Mouse (Mus musculus): Measurements from ENCODE around the gene 5730522E02Rik. TPM values are rescaled to one million over a fixed set of nuclear protein-coding genes. Genes with fewer than 3 reads are reported as not detected.

The 5730522E02Rik gene
- total RNA-seq, 2 experiments from 2014 or later, result 10.5 to 13.7 TPM

- DNase-seq (ENCODE audit: low spot score in 2 of 2), result no peak
Observed at GRCm38 (mm10) chr11:26129054-26129453, 81.5 kb downstream of the 5730522E02Rik start.

- no peak for DNase-seq (ENCODE audit: low spot score in 2 of 2)
Observed at GRCm38 (mm10) chr11:26128385-26128784, 82.2 kb downstream of the 5730522E02Rik start.

GRCm38 (mm10) chr11:26125923-26126322 is 84.6 kb downstream of the 5730522E02Rik start:
- no peak for DNase-seq (ENCODE audit: low spot score in 2 of 2)

- no peak for DNase-seq (ENCODE audit: low spot score in 2 of 2)
Observed at GRCm38 (mm10) chr11:26120781-26121557, 89.6 kb downstream of the 5730522E02Rik start.

- no peak for DNase-seq (ENCODE audit: low spot score in 2 of 2)
Observed at GRCm38 (mm10) chr11:26117651-26118050, 92.9 kb downstream of the 5730522E02Rik start.

GRCm38 (mm10) chr11:26112206-26112605 is 98.4 kb downstream of the 5730522E02Rik start:
- no peak for DNase-seq (ENCODE audit: low spot score in 2 of 2)

GRCm38 (mm10) chr11:26108647-26109046 is 101.9 kb downstream of the 5730522E02Rik start:
- DNase-seq (ENCODE audit: low spot score in 2 of 2), result no peak

GRCm38 (mm10) chr11:26104680-26105079 is 105.9 kb downstream of the 5730522E02Rik start:
- DNase-seq (ENCODE audit: low spot score in 2 of 2), result peak in 1 of 2 experiments; percentile 51

- DNase-seq (ENCODE audit: low spot score in 2 of 2), result no peak
Observed at GRCm38 (mm10) chr11:26103698-26104097, 106.9 kb downstream of the 5730522E02Rik start.

- no peak for DNase-seq (ENCODE audit: low spot score in 2 of 2)
Observed at GRCm38 (mm10) chr11:26102878-26103277, 107.7 kb downstream of the 5730522E02Rik start.

- no peak for DNase-seq (ENCODE audit: low spot score in 2 of 2)
Observed at GRCm38 (mm10) chr11:26100077-26100476, 110.5 kb downstream of the 5730522E02Rik start.

GRCm38 (mm10) chr11:26098933-26099332 is 111.6 kb downstream of the 5730522E02Rik start:
- DNase-seq (ENCODE audit: low spot score in 2 of 2), result no peak

GRCm38 (mm10) chr11:26096095-26096494 is 114.5 kb downstream of the 5730522E02Rik start:
- DNase-seq (ENCODE audit: low spot score in 2 of 2), result no peak

- DNase-seq (ENCODE audit: low spot score in 2 of 2), result no peak
Observed at GRCm38 (mm10) chr11:26088993-26089392, 121.6 kb downstream of the 5730522E02Rik start.

GRCm38 (mm10) chr11:26086679-26087078 is 123.9 kb downstream of the 5730522E02Rik start:
- no peak for DNase-seq (ENCODE audit: low spot score in 2 of 2)

- DNase-seq (ENCODE audit: low spot score in 2 of 2), result no peak
Observed at GRCm38 (mm10) chr11:26085380-26086035, 125.1 kb downstream of the 5730522E02Rik start.

GRCm38 (mm10) chr11:26076335-26076734 is 134.2 kb downstream of the 5730522E02Rik start:
- DNase-seq (ENCODE audit: low spot score in 2 of 2), result peak in 1 of 2 experiments; percentile 74

GRCm38 (mm10) chr11:26075536-26075935 is 135.0 kb downstream of the 5730522E02Rik start:
- no peak for DNase-seq (ENCODE audit: low spot score in 2 of 2)

GRCm38 (mm10) chr11:26073638-26074294 is 136.8 kb downstream of the 5730522E02Rik start:
- DNase-seq (ENCODE audit: low spot score in 2 of 2), result peak; percentile 75 to 89

GRCm38 (mm10) chr11:26072101-26072500 is 138.5 kb downstream of the 5730522E02Rik start:
- DNase-seq (ENCODE audit: low spot score in 2 of 2), result no peak

GRCm38 (mm10) chr11:26063252-26063651 is 147.3 kb downstream of the 5730522E02Rik start:
- DNase-seq (ENCODE audit: low spot score in 2 of 2), result no peak

Data from layer of hippocampus, adult 18-20 months (tissue).